Mouse (Mus musculus) limb, embryonic 11.5 days (tissue): ENCODE data around the gene Vps37c. TPM values are rescaled to one million over a fixed set of nuclear protein-coding genes. Genes with fewer than 3 reads are reported as not detected.

ENCODE experiments used
- ATAC-seq: fragments of 200-750 bp; cut with Nextera tagmentation; 2 replicates; pipeline ENCODE4 v1.8.0; 2017; ENCODE audit warnings: low read depth; ENCODE audit not compliant: insufficient number of reproducible peaks, low FRiP score, low TSS enrichment
- DNase-seq: peaks from one replicate; pipeline ENCODE4 v3.0.0-alpha.2; 2015; ENCODE audit warnings: low spot score
- H3K27ac ChIP-seq: fragments of 300-500 bp; sonication (generic); replicated peaks from 2 replicates; pipeline ENCODE4 v1.5.1; 2014; ENCODE audit warnings: low read depth, mild to moderate bottlenecking, low read length
- H3K27me3 ChIP-seq: fragments of 300-500 bp; sonication (generic); 2 replicates; pipeline ENCODE4 v1.6.1; 2014; ENCODE audit warnings: mild to moderate bottlenecking, low read length, mixed read lengths; ENCODE audit not compliant: control insufficient read depth, insufficient read depth
- H3K36me3 ChIP-seq: fragments of 300-500 bp; sonication (generic); 2 replicates; pipeline ENCODE4 v1.6.1; 2014; ENCODE audit warnings: mild to moderate bottlenecking, low read length, moderate library complexity, mixed read lengths; ENCODE audit not compliant: control insufficient read depth, insufficient read depth
- H3K4me1 ChIP-seq: fragments of 300-500 bp; sonication (generic); 2 replicates; pipeline ENCODE4 v1.6.1; 2014; ENCODE audit warnings: low read length, mixed read lengths; ENCODE audit not compliant: control insufficient read depth, insufficient read depth
- H3K4me2 ChIP-seq: fragments of 300-500 bp; sonication (generic); 2 replicates; pipeline ENCODE4 v1.6.1; 2014; ENCODE audit warnings: low read depth, mild to moderate bottlenecking, moderate library complexity; ENCODE audit not compliant: severe bottlenecking
- H3K4me3 ChIP-seq: fragments of 300-500 bp; sonication (generic); 2 replicates; pipeline ENCODE4 v1.5.1; 2014; ENCODE audit warnings: low read depth, low read length
- H3K9ac ChIP-seq: fragments of 300-500 bp; sonication (generic); 2 replicates; pipeline ENCODE4 v1.6.1; 2014; ENCODE audit warnings: mild to moderate bottlenecking, low read length
- H3K9me3 ChIP-seq: fragments of 300-500 bp; sonication (generic); 2 replicates; pipeline ENCODE4 v1.6.1; 2016; ENCODE audit warnings: low read length; ENCODE audit not compliant: control insufficient read depth
- WGBS: fragments of 180-500 bp; shearing (Covaris S2); extraction: QIAGEN DNeasy Blood & Tissue Kit; methylation state at CpG from one replicate; pipeline ENCODE4 v1.1.7; 2014; 5-methylcytosine and 5-hydroxymethylcytosine counted together
- polyA plus RNA-seq: library from polyadenylated mRNA; unstranded; fragments of >200 nt; fragmentation: Nextera tagmentation; extraction: Ambion mirVana; gene quantifications from 2 replicates; pipeline ENCODE4 v1.2.1, GENCODE M21; 2014

Vps37c gene
- polyA plus RNA-seq, 1 experiment from 2014 or later, result 29.7 TPM

GRCm38 (mm10) chr19:10661373-10661772 lies 27.2 kb upstream of the Vps37c start:
- Histone ChIP-seq H3K9ac (no peak overlapping the region), H3K36me3 (no peaks in the 10 kb centered on the region), H3K4me2 (no peak overlapping the region), H3K9me3 (no peaks in the 10 kb centered on the region), H3K4me3 (no peak overlapping the region), H3K4me1 (no peaks in the 10 kb centered on the region), H3K27ac (no peak overlapping the region), H3K27me3 (no peaks in the 10 kb centered on the region)
- WGBS, result 78% methylated on average over 5 of the region's 5 CpGs
- ATAC-seq, result no peak
- DNase-seq, result no peak

- WGBS, result 89% methylated on average over 2 of the region's 2 CpGs
- no peaks in the 10 kb centered on the region for H3K9me3 ChIP-seq
- H3K36me3 ChIP-seq, result no peaks in the 10 kb centered on the region
- no peak overlapping the region for H3K4me3 ChIP-seq
- no peak overlapping the region for H3K9ac ChIP-seq
- no peak overlapping the region for H3K4me2 ChIP-seq
- no peak overlapping the region for H3K27ac ChIP-seq
- DNase-seq, result no peak
- no peaks in the 10 kb centered on the region for H3K27me3 ChIP-seq
- ATAC-seq, result no peak
- H3K4me1 ChIP-seq, result no peaks in the 10 kb centered on the region
These were observed 26.6 kb upstream of the Vps37c start for GRCm38 (mm10) chr19:10661919-10662318.

- H3K27ac ChIP-seq, result no peak overlapping the region
These were observed 25.9 kb upstream of the Vps37c start for GRCm38 (mm10) chr19:10662665-10663064.

GRCm38 (mm10) chr19:10665093-10665492 lies 23.4 kb upstream of the Vps37c start:
- WGBS, result 65% methylated on average over 3 of the region's 3 CpGs
- Histone ChIP-seq H3K36me3 (no peaks in the 10 kb centered on the region), H3K4me2 (no peak overlapping the region), H3K4me3 (no peak overlapping the region), H3K27ac (no peak overlapping the region), H3K4me1 (no peaks in the 10 kb centered on the region), H3K27me3 (no peaks in the 10 kb centered on the region), H3K9me3 (no peaks in the 10 kb centered on the region), H3K9ac (no peak overlapping the region)
- no peak for DNase-seq
- ATAC-seq, result no peak

More at GRCm38 (mm10) chr19:10662665-10663064, 25.9 kb upstream of the Vps37c start:
- Histone ChIP-seq H3K9ac (no peak overlapping the region), H3K36me3 (no peaks in the 10 kb centered on the region), H3K4me1 (no peaks in the 10 kb centered on the region), H3K4me2 (no peak overlapping the region), H3K9me3 (no peaks in the 10 kb centered on the region), H3K4me3 (no peak overlapping the region), H3K27me3 (no peaks in the 10 kb centered on the region)
- DNase-seq (no peak), ATAC-seq (no peak)
- 61% methylated on average over 3 of the region's 3 CpGs for WGBS

GRCm38 (mm10) chr19:10665499-10665898 lies 23.0 kb upstream of the Vps37c start:
- no peaks in the 10 kb centered on the region for H3K36me3 ChIP-seq
- no peaks in the 10 kb centered on the region for H3K4me1 ChIP-seq
- 20% methylated on average over 2 of the region's 2 CpGs for WGBS
- DNase-seq (peak; percentile 81), ATAC-seq (no peak)
- no peaks in the 10 kb centered on the region for H3K9me3 ChIP-seq
- no peaks in the 10 kb centered on the region for H3K27me3 ChIP-seq
- H3K27ac ChIP-seq, result no peak overlapping the region
- no peak overlapping the region for H3K4me3 ChIP-seq
- H3K9ac ChIP-seq, result no peak overlapping the region
- no peak overlapping the region for H3K4me2 ChIP-seq

GRCm38 (mm10) chr19:10671319-10671718 lies 17.2 kb upstream of the Vps37c start:
- Histone ChIP-seq H3K4me3 (no peak overlapping the region), H3K9ac (no peak overlapping the region), H3K9me3 (no peaks in the 10 kb centered on the region), H3K4me1 (no peaks in the 10 kb centered on the region), H3K4me2 (no peak overlapping the region), H3K27ac (no peak overlapping the region), H3K36me3 (no peaks in the 10 kb centered on the region), H3K27me3 (no peaks in the 10 kb centered on the region)
- 86% methylated on average over 4 of the region's 4 CpGs for WGBS
- no peak for ATAC-seq
- DNase-seq, result no peak

- WGBS, result 51% methylated on average over 9 of the region's 9 CpGs
- H3K27me3 ChIP-seq, result no peaks in the 10 kb centered on the region
- DNase-seq, result no peak
- H3K9ac ChIP-seq, result no peak overlapping the region
- H3K4me1 ChIP-seq, result no peaks in the 10 kb centered on the region
- no peaks in the 10 kb centered on the region for H3K9me3 ChIP-seq
- no peak overlapping the region for H3K4me2 ChIP-seq
- H3K36me3 ChIP-seq, result no peaks in the 10 kb centered on the region
- no peak for ATAC-seq
- H3K27ac ChIP-seq, result no peak overlapping the region
- no peak overlapping the region for H3K4me3 ChIP-seq
These were observed 16.6 kb upstream of the Vps37c start for GRCm38 (mm10) chr19:10671854-10672417.

- no peak overlapping the region for H3K27ac ChIP-seq
- no peaks in the 10 kb centered on the region for H3K4me1 ChIP-seq
- no peaks in the 10 kb centered on the region for H3K36me3 ChIP-seq
- H3K27me3 ChIP-seq, result no peaks in the 10 kb centered on the region
- H3K9ac ChIP-seq, result no peak overlapping the region
- no peaks in the 10 kb centered on the region for H3K9me3 ChIP-seq
- no peak for DNase-seq
- no peak overlapping the region for H3K4me2 ChIP-seq
- no peak overlapping the region for H3K4me3 ChIP-seq
- ATAC-seq, result no peak
- 43% methylated on average over 1 of the region's 1 CpGs for WGBS
These were observed 15.3 kb upstream of the Vps37c start for GRCm38 (mm10) chr19:10673275-10673674.

- no peaks in the 10 kb centered on the region for H3K9me3 ChIP-seq
- no peaks in the 10 kb centered on the region for H3K4me1 ChIP-seq
- no peaks in the 10 kb centered on the region for H3K27me3 ChIP-seq
- no peak overlapping the region for H3K27ac ChIP-seq
- WGBS, result 86% methylated on average over 16 of the region's 16 CpGs
- H3K36me3 ChIP-seq, result no peaks in the 10 kb centered on the region
- no peak overlapping the region for H3K4me2 ChIP-seq
- no peak overlapping the region for H3K4me3 ChIP-seq
- DNase-seq (no peak), ATAC-seq (no peak)
- no peak overlapping the region for H3K9ac ChIP-seq
These were observed 11.9 kb upstream of the Vps37c start for GRCm38 (mm10) chr19:10676656-10677055.
